Comparison of ENCODE assay signal across 8 mouse cellular contexts in genomic region chr2:120976990-120977925, GRCm38 (mm10). TPM values are rescaled to one million over a fixed set of nuclear protein-coding genes. Genes with fewer than 3 reads are reported as not detected.
DNase-seq lines count a peak whose midpoint lies in the region; ATAC-seq lines count a peak whose summit lies in the region.

Tmem62 (plus strand) TSS chr2:120977017.

- H3K4me3 ChIP-seq in intestine, embryonic 14.5 days (ENCODE audit: low read depth, low read length), result peak within 1 kb of the TSS; percentile 64

- 0 out of 2 replicates have a peak, but pooled peaks cover 4% of the 10 kb centered on the region for H3K27me3 ChIP-seq in intestine, embryonic 14.5 days (replicated peaks; ENCODE audit: control insufficient read depth, insufficient read depth, low read length)

- peak within 1 kb of the TSS; percentile 54; the same call in 1 of the 2 replicates for H3K27ac ChIP-seq in intestine, embryonic 14.5 days (ENCODE audit: low read depth)

- ATAC-seq in intestine, embryonic 14.5 days (replicated peaks; ENCODE audit: low FRiP score, low TSS enrichment, low read depth), result peak; percentile 81

- DNase-seq in left cerebral cortex, adult 18-20 months (ENCODE audit: low spot score in 2 of 2), result peak; percentile 55 to 72
- DNase-seq in left cerebral cortex, adult 11 months (ENCODE audit: low spot score), result no peak
- peak; percentile 32 for DNase-seq in embryo, embryonic 11.5 days (ENCODE audit: low read depth, low spot score)
- DNase-seq in gastrocnemius, postnatal 36 days, result peak; percentile 33 to 71
- peak; percentile 86 for DNase-seq in intestine, embryonic 14.5 days (ENCODE audit: low spot score)
- DNase-seq in left cerebral cortex, postnatal 36 days (ENCODE audit: low spot score in 2 of 2), result peak; percentile 74 to 75
- peak; percentile 47 for DNase-seq in mesoderm, embryonic 11.5 days (ENCODE audit: low read depth, low spot score)
- DNase-seq in right cerebral cortex, postnatal 36 days (ENCODE audit: low spot score in 2 of 2), result peak; percentile 20 to 45

- intact Hi-C loops in gastrocnemius, postnatal 36 days (cut with DNase I), result loop anchor here (5.0 kb wide), 1 partner anchor 125 kb away; no protein-coding TSS in a partner anchor
- intact Hi-C loops in left cerebral cortex, postnatal 36 days (cut with DNase I), result no loop called here

- H3K9ac ChIP-seq in intestine, embryonic 14.5 days (ENCODE audit: low read length), result peak within 1 kb of the TSS; percentile 82

- WGBS in intestine, embryonic 14.5 days, result under 1% methylated on average over 67 of the region's 71 CpGs

- no peaks in the 10 kb centered on the region for H3K9me3 ChIP-seq in intestine, embryonic 14.5 days (ENCODE audit: control insufficient read depth, low read length)

- peak within 1 kb of the TSS; percentile 95 for H3K4me2 ChIP-seq in intestine, embryonic 14.5 days (ENCODE audit: low read length)

- H3K4me1 ChIP-seq in intestine, embryonic 14.5 days (replicated peaks; ENCODE audit: control insufficient read depth, insufficient read depth, low read length), result no peaks in the 10 kb centered on the region

- H3K36me3 ChIP-seq in intestine, embryonic 14.5 days (ENCODE audit: control insufficient read depth, insufficient read depth, low read length), result no peaks in the 10 kb centered on the region

RNA-seq across cellular contexts. Expression of gene Tmem62, which starts in this region (rescaled TPM):
- 10 to 100 TPM; 24.8 to 25.6 TPM for total RNA-seq in left cerebral cortex, adult 18-20 months (2021)
- 1 to 10 TPM; 2.4 to 4.1 TPM for total RNA-seq in gastrocnemius, postnatal 36 days (2021)
- 4.2 and 4.6 TPM in 2 replicates for polyA plus RNA-seq in intestine, embryonic 14.5 days (2014; fragmentation: Nextera tagmentation; extraction: Ambion mirVana)
- 10 to 100 TPM; 21.9 to 28.2 TPM for total RNA-seq in left cerebral cortex, postnatal 36 days (2021)

Comparison
In these comparisons a context has a peak if more than half of its experiments do, and no peak if none do; other contexts are left out.
1. RNA of gene Tmem62 (total RNA-seq): 21.9 to 28.2 TPM in left cerebral cortex, postnatal 36 days and 24.8 to 25.6 TPM in left cerebral cortex, adult 18-20 months; 2.4 to 4.1 TPM in gastrocnemius, postnatal 36 days; every median in the first group is over 4 times any median in the second.